Mouse (Mus musculus) frontal cortex, postnatal 10 days (tissue): ENCODE results near the gene Tsen15.
A peak's percentile ranks its signal among the peaks of the same experiment; 100 is the strongest.
"Not testable (repeated sequence)": the region's sequence is repeated elsewhere in the genome, so short reads cannot be mapped to it uniquely, and the experiment has no call there.

Experiments
- DNase-seq, 2 experiments: peaks; one replicate each; pipeline ENCODE4 v3.0.0; 2022; ENCODE audit warnings: low spot score in 2 of 2, mixed read lengths in 1 of 2

Gene Tsen15

GRCm38 (mm10) chr1:152385693-152386092 is 795 bp downstream of the Tsen15 start:
- not testable (repeated sequence) for DNase-seq

DNA sequence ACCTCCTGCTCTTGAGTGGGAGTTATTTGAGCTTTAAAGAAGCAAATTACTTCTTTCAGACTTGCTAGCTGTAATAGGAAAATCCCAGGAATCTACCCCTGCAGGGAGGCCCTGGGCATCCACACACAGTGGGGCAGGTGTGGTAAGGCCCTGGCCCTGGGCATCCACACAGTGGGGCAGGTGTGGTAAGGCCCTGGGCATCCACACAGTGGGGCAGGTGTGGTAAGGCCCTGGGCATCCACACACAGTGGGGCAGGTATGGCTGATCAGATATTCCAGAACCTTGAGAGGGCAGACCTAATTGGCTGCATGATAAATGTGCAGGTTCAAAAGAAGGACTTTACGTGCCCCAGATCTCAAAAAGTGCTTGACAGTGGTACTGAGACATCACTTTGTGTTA is 1.9 kb downstream of the Tsen15 start:
- no peak for DNase-seq

DNA sequence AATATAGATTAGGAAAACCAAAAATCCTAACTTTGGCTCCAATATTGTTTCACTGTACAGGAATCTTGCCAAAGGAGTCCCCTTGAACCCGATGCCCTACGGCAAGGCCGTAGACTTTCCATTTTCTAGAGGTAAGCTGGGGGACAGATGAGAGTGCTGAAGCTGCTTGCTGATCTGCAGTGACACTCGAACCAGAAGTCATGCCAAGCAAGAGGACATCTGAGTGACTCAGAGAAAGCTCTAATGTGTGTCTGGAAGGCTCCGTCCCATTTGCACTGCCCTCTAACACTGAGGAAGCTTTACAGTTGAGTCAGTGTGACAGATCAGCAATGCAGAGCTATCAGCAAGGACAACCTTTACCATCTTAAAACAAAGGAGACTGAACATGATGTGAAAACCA is 8.2 kb downstream of the Tsen15 start:
- DNase-seq, result no peak

DNA sequence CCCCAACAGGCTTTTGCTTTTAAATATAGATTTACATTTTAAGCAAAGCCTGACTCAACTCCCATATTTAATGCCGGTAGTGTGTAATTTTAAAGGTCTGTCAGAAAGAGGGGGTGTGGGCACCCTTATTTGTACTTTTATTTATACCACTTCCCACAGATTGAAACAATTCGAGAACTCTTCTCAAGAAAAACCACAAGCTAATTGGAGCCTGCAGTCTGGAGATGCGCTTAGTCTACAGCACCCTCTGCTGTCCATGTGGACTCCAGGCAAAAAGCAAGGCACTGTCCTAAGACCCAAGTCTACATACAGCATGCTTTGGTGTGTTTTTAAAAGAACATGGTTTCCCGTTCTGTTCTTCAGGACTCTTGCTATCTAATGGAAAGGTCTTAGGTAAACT is 17.3 kb downstream of the Tsen15 start:
- peak; percentile 54 to 68 for DNase-seq

GRCm38 (mm10) chr1:152368311-152369088 is 18.0 kb downstream of the Tsen15 start:
- DNase-seq, result no peak

DNA sequence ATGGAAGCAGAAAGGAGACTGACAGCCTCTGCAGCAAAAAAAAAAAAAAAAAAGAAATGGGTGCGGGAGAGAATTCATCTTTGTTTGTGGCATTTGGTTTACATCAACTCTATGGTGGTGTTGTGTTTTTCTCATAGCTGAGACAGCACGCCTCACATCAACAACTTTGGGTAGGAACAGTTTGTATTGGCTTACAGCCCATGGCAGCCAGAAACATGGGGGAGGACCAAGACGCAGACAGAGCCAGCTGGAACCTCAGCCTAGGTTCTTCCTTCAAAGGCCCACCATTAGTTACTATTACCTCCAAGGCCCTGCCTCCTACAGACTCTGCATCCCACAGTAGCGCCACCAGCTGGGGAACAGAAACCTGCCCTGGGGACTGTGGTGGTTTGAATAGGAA is 29.8 kb downstream of the Tsen15 start:
- no peak for DNase-seq

DNA sequence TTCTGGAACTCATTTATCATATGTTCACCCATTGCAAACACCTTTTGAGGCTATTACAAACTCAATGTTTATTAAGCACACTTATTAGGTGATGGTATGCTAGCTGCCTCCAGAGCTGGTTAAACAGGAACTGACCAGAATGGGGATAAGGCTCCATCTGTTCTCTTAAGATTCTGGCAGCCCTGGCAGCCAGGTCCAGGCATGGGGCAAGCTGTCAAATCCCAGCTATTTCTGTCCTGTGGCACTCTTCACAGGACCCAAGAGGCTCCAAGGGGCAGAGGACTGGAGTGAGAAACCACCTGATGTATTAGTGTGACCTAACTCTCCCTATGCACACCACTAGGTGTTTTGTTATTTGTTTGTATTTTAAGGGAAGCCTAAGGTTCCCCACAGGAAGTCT is 38.5 kb downstream of the Tsen15 start:
- DNase-seq, result no peak

- DNase-seq, result no peak
Measured at GRCm38 (mm10) chr1:152324024-152324423, 62.5 kb downstream of the Tsen15 start.
